Mouse (Mus musculus) embryonic stem cell, embryonic (primary cell): ENCODE results near the gene Arf3.

ENCODE experiments used
- CTCF ChIA-PET, 4 experiments: fragments of 300-600 bp in 2 of 4; fragments of 350-600 bp in 2 of 4; sonication (Branson Sonifier 250); formaldehyde crosslinking; loops; one replicate each; lab custom pipeline; 2022; ENCODE audit warnings: inconsistent platforms in 2 of 4; lab: Charles Lee
- POLR2A ChIA-PET, 4 experiments: fragments of 300-600 bp in 2 of 4; fragments of 350-600 bp in 2 of 4; sonication (Branson Sonifier 250); formaldehyde crosslinking; loops; one replicate each; lab custom pipeline; 2022; ENCODE audit warnings: antibody characterized with exemption in 4 of 4, inconsistent platforms in 1 of 4; lab: Charles Lee

The Arf3 gene

GRCm38 (mm10) chr15:98728366-98728765 is 34.6 kb downstream of the Arf3 start:
- POLR2A ChIA-PET: interaction anchor here in 3 of 4 experiments (0.6 to 16.0 kb wide), 45 partner anchors 9 to 1161 kb away, joined by 3 to 202 read pairs (median 4); partner anchors contain the start of genes Arf3 (in 3 of the 3), Rnd1 (in 2 of the 3), 4930415O20Rik (in 1 of the 3) and Ccnt1 (in 1 of the 3)
- CTCF ChIA-PET: interaction anchor here in 3 of 4 experiments (0.6 to 4.0 kb wide), 16 partner anchors 9 to 221 kb away, joined by 3 to 32 read pairs (median 5); partner anchors contain the start of genes Ccdc65 (in 2 of the 3) and Arf3 (in 1 of the 3)

- CTCF ChIA-PET: interaction anchor here (0.5 to 4.0 kb wide), 25 partner anchors 10 to 1910 kb away, joined by 3 to 32 read pairs (median 4); partner anchors contain the start of genes Ccdc65 (in 3 of the 4) and Arf3 (in 1 of the 4)
- POLR2A ChIA-PET: interaction anchor here in 3 of 4 experiments (0.6 to 16.0 kb wide), 70 partner anchors 8 to 1344 kb away, joined by 3 to 202 read pairs (median 4); partner anchors contain the start of genes Arf3 (in 3 of the 3), Rnd1 (in 2 of the 3), 4930415O20Rik (in 1 of the 3) and Ccnt1 (in 1 of the 3)
Measured at GRCm38 (mm10) chr15:98727443-98728321, 35.3 kb downstream of the Arf3 start, which contains the start of gene Fkbp11. Fkbp11 (minus strand) TSS chr15:98728198.

- ChIA-PET CTCF (interaction anchor here (0.6 to 4.0 kb wide), 8 partner anchors 11 to 736 kb away, joined by 3 to 32 read pairs (median 4); partner anchors contain the start of gene Ccdc65 (in 2 of the 4)), POLR2A (interaction anchor here in 3 of 4 experiments (0.6 to 16.0 kb wide), 27 partner anchors 9 to 303 kb away, joined by 3 to 202 read pairs (median 5); partner anchors contain the start of genes Arf3 (in 3 of the 3), Rnd1 (in 2 of the 3), Ddx23 (in 1 of the 3) and Prkag1 (in 1 of the 3))
Measured at GRCm38 (mm10) chr15:98726746-98727145, 36.3 kb downstream of the Arf3 start.

GRCm38 (mm10) chr15:98726079-98726478 is 36.9 kb downstream of the Arf3 start:
- POLR2A ChIA-PET: interaction anchor here in 2 of 4 experiments (0.7 to 16.0 kb wide), 9 partner anchors 12 to 65 kb away, joined by 3 to 202 read pairs (median 22); partner anchors contain the start of genes Arf3 (in 2 of the 2) and Rnd1 (in 1 of the 2)

GRCm38 (mm10) chr15:98724441-98724840 is 38.6 kb downstream of the Arf3 start:
- POLR2A ChIA-PET: interaction anchor here in 3 of 4 experiments (0.6 to 4.1 kb wide), 32 partner anchors 8 to 1177 kb away, joined by 3 to 32 read pairs (median 4); partner anchors contain the start of genes Arf3 (in 3 of the 3), 4930415O20Rik (in 1 of the 3), Ccdc65 (in 1 of the 3) and Ccnt1 (in 1 of the 3)
- CTCF ChIA-PET: interaction anchor here (0.5 to 1.7 kb wide), 27 partner anchors 9 to 1689 kb away, joined by 3 to 11 read pairs (median 4); partner anchors contain the start of gene Ccdc65 (in 1 of the 4)

More at GRCm38 (mm10) chr15:98726079-98726478, 36.9 kb downstream of the Arf3 start:
- CTCF ChIA-PET: interaction anchor here in 2 of 4 experiments (0.5 to 4.0 kb wide), 5 partner anchors 12 to 86 kb away, joined by 3 to 32 read pairs (median 3); no protein-coding TSS in a partner anchor

GRCm38 (mm10) chr15:98722854-98723253 is 40.2 kb downstream of the Arf3 start:
- POLR2A ChIA-PET: interaction anchor here in 3 of 4 experiments (0.6 to 4.1 kb wide), 14 partner anchors 8 to 408 kb away, joined by 3 to 32 read pairs (median 6); partner anchors contain the start of gene Rnd1 (in 1 of the 3)
- CTCF ChIA-PET: interaction anchor here (0.6 to 2.0 kb wide), 8 partner anchors 9 to 961 kb away, joined by 3 to 5 read pairs (median 4); no protein-coding TSS in a partner anchor

GRCm38 (mm10) chr15:98722191-98722590 is 40.8 kb downstream of the Arf3 start:
- CTCF ChIA-PET: interaction anchor here (0.6 to 2.0 kb wide), 11 partner anchors 8 to 961 kb away, joined by 3 to 6 read pairs (median 4); no protein-coding TSS in a partner anchor
- POLR2A ChIA-PET: interaction anchor here in 3 of 4 experiments (0.6 to 4.1 kb wide), 17 partner anchors 8 to 407 kb away, joined by 3 to 32 read pairs (median 4); partner anchors contain the start of genes Arf3 (in 1 of the 3), Ccdc65 (in 1 of the 3) and Rnd1 (in 1 of the 3)

GRCm38 (mm10) chr15:98717301-98717700 is 45.7 kb downstream of the Arf3 start:
- CTCF ChIA-PET: interaction anchor here in 2 of 4 experiments (0.6 to 1.0 kb wide), 4 partner anchors 9 to 496 kb away, joined by 3 to 4 read pairs (median 3); partner anchors contain the start of gene Ccdc65 (in 1 of the 2)
- POLR2A ChIA-PET: interaction anchor here in 2 of 4 experiments (0.9 to 1.3 kb wide), 4 partner anchors 10 to 43 kb away, joined by 3 to 6 read pairs (median 3); partner anchors contain the start of gene Fkbp11 (in 2 of the 2)

- POLR2A ChIA-PET: interaction anchor here in 2 of 4 experiments (0.6 to 3.1 kb wide), 15 partner anchors 8 to 326 kb away, joined by 3 to 23 read pairs (median 3); partner anchors contain the start of genes Arf3 (in 1 of the 2), Ddn (in 1 of the 2), Fkbp11 (in 1 of the 2) and Rnd1 (in 1 of the 2)
- CTCF ChIA-PET: interaction anchor here in 3 of 4 experiments (0.5 to 2.9 kb wide), 7 partner anchors 8 to 351 kb away, joined by 3 to 13 read pairs (median 5); no protein-coding TSS in a partner anchor
Measured at GRCm38 (mm10) chr15:98714230-98714652, 48.8 kb downstream of the Arf3 start.

- POLR2A ChIA-PET: no interaction called here
- CTCF ChIA-PET: interaction anchor here in 1 of 4 experiments (0.8 to 1.0 kb wide), 2 partner anchors 79 to 89 kb away, joined by 3 to 4 read pairs; no protein-coding TSS in a partner anchor
Measured at GRCm38 (mm10) chr15:98710442-98710841, 52.6 kb downstream of the Arf3 start.

GRCm38 (mm10) chr15:98707766-98708372 is 55.1 kb downstream of the Arf3 start, which contains the start of gene Ccdc65:
Ccdc65 (plus strand) TSS chr15:98708207.
- ChIA-PET CTCF (interaction anchor here (0.5 to 1.7 kb wide), 44 partner anchors 8 to 931 kb away, joined by 3 to 18 read pairs (median 4); partner anchors contain the start of genes Arf3 (in 1 of the 4), Ddx23 (in 1 of the 4), Fkbp11 (in 1 of the 4) and Prkag1 (in 1 of the 4)), POLR2A (interaction anchor here in 2 of 4 experiments (0.6 to 2.0 kb wide), 13 partner anchors 14 to 484 kb away, joined by 3 to 8 read pairs (median 3); partner anchors contain the start of gene Rnd1 (in 2 of the 2))

GRCm38 (mm10) chr15:98704312-98704711 is 58.7 kb downstream of the Arf3 start:
- ChIA-PET POLR2A (interaction anchor here in 2 of 4 experiments (0.5 to 1.5 kb wide), 3 partner anchors 76 to 175 kb away, joined by 3 to 10 read pairs (median 4); no protein-coding TSS in a partner anchor), CTCF (interaction anchor here in 2 of 4 experiments (0.5 to 1.5 kb wide), 3 partner anchors 8 to 42 kb away, joined by 4 to 7 read pairs (median 6); no protein-coding TSS in a partner anchor)

GRCm38 (mm10) chr15:98699190-98700105 is 63.6 kb downstream of the Arf3 start:
- ChIA-PET POLR2A (interaction anchor here in 3 of 4 experiments (0.5 to 2.4 kb wide), 16 partner anchors 9 to 223 kb away, joined by 3 to 16 read pairs (median 3); partner anchors contain the start of genes Arf3 (in 1 of the 3), Ddx23 (in 1 of the 3) and Rnd1 (in 1 of the 3)), CTCF (interaction anchor here (0.5 to 3.2 kb wide), 75 partner anchors 8 to 1266 kb away, joined by 3 to 22 read pairs (median 4); partner anchors contain the start of genes Ccdc65 (in 3 of the 4), Rnd1 (in 3 of the 4), Cacnb3 (in 2 of the 4) and Fkbp11 (in 2 of the 4))

GRCm38 (mm10) chr15:98696216-98696615 is 66.8 kb downstream of the Arf3 start:
- ChIA-PET POLR2A (interaction anchor here in 3 of 4 experiments (0.8 to 2.9 kb wide), 9 partner anchors 10 to 178 kb away, joined by 3 to 19 read pairs (median 3); partner anchors contain the start of gene Rnd1 (in 2 of the 3)), CTCF (interaction anchor here (0.5 to 1.3 kb wide), 9 partner anchors 8 to 117 kb away, joined by 3 to 8 read pairs (median 5); partner anchors contain the start of gene Ccdc65 (in 1 of the 4))
